Mouse (Mus musculus) granulocyte monocyte progenitor cell, adult 5-6 weeks (primary cell): ENCODE measurements around the gene Alg11. TPM values are rescaled to one million over a fixed set of nuclear protein-coding genes. Genes with fewer than 3 reads are reported as not detected.

ENCODE experiments used
- ATAC-seq: replicated peaks from 2 replicates; pipeline ENCODE4 v1.8.0; 2016; ENCODE audit warnings: mild to moderate bottlenecking, moderate TSS enrichment, inconsistent platforms; ENCODE audit not compliant: poor library complexity, severe bottlenecking
- total RNA-seq, 2 experiments: library from RNA; stranded (forward) in 1 of 2; stranded (reverse) in 1 of 2; fragments of 200-712, 200-1000 nt in 1 of 2; fragments of >200 nt in 1 of 2; fragmentation: Nextera tagmentation in 1 of 2; gene quantifications; 2 replicates each; pipeline ENCODE4 v1.2.3; 2014 to 2017

The Alg11 gene
- total RNA-seq (2014; fragmentation: Nextera tagmentation) (9.6 and 11.4 TPM in 2 replicates), total RNA-seq (2017) (13.5 and 19.4 TPM in 2 replicates)

DNA sequence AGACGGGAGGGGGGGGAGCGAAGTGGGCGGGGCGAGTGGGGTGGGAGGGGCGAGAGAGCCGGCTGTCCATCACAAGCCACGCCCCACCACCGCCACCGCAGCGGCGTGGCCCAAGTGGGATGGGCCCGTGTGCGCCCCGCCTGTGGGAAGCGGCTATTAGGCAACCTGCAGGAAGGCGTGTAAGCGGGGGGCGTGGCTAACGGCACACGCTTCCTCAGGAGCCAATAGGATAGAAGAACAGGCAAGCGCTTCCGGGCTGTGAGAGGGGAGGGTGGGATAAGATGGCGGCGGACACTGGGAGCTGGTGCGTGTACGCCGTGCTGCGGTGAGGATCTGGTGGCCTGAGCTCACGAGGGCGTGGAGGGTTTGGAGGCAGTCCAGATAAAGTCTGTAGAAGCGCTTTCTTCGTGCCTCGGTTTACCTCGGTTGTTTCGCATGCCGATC lies at the start of gene Alg11:
Gene Alg11 (plus strand): TSS at position 276 of the 444 bp plus-strand sequence.
- peak; percentile 98 for ATAC-seq

- ATAC-seq: peak; percentile 74
Measured at GRCm38 (mm10) chr8:22013034-22013707, 47.4 kb upstream of the Alg11 start.

GRCm38 (mm10) chr8:22017731-22018130 lies 42.8 kb upstream of the Alg11 start:
- ATAC-seq: no peak

GRCm38 (mm10) chr8:22019498-22019897 lies 41.0 kb upstream of the Alg11 start:
- no peak for ATAC-seq

GRCm38 (mm10) chr8:22022244-22022643 lies 38.3 kb upstream of the Alg11 start:
- ATAC-seq: no peak

GRCm38 (mm10) chr8:22025241-22025640 lies 35.3 kb upstream of the Alg11 start:
- ATAC-seq: no peak

GRCm38 (mm10) chr8:22028973-22029372 lies 31.5 kb upstream of the Alg11 start:
- peak; percentile 52 for ATAC-seq

DNA sequence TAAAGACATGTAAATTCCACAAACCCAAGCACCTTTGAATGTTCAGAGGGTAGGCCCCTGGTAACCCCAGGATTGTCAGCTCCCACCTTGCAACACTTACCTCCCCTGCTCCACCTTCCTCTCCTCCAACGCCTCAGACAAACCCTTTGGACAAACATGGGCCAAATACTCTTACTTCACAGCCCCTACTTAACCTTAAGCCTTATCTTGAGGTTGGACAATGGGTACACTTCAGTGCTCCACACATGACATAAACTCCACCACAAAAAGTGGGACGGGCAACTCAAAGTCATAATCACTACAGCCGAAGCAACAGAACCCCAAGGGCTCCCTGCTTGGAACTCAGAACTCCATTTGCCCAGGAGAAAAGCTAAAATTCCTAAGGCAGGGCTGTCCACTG lies 29.5 kb upstream of the Alg11 start:
- no peak for ATAC-seq

GRCm38 (mm10) chr8:22036137-22036536 lies 24.4 kb upstream of the Alg11 start:
- no peak for ATAC-seq

DNA sequence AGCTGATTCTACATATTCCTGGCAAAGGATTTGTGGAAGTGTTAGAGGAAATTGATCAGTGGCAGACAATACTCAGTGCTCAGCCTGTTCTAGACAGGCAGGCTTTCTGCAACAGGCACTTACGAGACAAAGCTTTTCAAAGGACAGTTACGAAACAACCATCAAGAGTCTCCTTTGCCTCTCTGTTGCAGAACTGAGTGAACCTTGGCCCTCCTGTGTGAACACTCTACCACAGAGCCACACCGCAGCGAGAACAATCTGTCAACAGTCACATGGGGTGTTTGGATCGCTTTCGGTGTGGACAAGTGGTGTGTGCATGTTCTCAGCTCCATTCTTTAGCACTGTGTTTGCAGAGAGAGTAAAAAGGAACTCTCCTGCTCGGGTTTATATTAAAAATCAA lies 23.5 kb upstream of the Alg11 start:
- no peak for ATAC-seq

DNA sequence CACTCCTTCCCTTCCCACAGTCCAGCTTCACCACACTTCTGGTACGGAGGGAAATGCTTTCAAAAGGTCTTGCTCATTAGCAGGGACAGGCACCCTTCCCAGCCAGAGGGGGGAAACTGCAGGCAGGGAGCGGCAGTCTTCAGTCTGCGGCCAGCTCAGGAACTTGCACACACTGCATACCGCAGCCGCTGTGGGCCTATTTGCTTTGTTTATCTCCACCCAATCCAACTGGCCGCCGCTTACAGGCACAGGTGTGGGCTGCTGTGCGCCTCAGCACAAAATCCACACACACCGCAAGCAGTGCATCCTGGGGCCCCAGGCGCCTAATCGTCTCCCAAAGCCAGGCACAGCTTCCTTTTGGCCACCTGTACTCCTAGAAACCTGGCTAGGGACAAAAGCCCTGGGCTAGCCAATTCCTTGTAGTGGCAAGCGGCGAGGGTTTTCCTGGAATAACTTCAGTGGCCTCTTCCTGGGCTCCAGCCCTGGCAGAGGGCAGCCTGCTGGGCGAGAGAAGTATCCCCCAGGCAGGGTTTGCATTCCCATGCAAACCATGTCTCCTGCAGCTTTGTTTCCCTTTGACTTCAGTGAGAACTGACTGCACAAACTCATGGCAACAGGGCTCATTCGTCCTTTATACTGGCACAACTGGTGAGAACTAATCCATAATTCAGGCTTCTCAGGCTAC lies 20.9 kb upstream of the Alg11 start:
- no peak for ATAC-seq

DNA sequence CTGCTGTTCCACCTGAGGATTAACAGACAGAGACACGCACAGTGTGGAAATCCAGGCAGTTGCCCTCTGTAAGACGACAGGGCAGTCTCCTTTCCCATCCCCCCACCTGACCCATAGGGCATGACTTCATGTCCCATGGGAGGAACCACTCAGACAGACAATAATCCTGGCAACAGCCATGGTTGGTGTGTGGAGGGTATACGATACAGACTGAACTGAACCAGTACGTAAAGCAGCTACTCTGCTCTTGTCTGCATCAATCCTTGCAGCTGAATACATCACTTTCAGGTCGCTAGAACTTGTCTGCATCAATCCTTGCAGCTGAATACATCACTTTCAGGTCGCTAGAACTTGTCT lies 20.4 kb upstream of the Alg11 start:
- no peak for ATAC-seq

DNA sequence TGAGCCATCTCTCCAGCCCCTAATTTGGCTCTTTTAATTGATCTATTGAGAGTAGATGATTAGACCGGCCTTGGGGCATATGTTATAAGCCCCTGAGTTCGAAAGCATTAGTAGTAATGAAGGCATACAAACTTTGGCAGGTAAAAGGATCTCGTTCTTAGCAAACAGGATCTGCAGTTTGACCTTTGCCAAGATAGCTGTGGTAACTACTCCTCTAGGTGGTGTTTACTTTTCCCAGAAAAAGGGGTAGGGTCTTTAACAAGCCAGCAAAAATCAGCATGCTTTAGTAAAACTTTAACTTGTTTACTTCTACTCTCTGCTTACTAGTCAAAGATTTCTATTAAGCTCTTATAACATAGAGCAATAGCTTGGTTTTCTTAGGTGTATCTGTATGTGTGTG lies 18.0 kb upstream of the Alg11 start:
- ATAC-seq: no peak

DNA sequence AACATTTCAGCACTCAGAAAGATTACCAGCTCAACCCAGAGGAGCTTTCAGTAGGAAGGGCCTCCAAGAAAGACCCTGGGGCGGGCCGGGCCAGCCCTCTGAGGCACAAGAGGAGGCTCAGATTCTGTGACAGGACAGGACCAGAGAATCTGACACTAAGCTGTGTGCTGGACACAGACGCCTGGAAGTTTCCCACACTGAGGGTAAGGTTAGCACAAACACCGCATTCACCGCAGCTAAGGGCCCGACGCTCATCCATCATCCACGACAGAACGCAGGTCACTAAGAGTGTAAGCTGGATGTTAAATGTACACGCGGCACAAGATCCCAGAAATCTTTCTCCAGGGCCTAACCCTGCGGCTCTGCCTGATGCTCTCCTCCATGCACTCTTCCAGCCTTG lies 16.8 kb upstream of the Alg11 start:
- no peak for ATAC-seq

GRCm38 (mm10) chr8:22047699-22048464 lies 12.6 kb upstream of the Alg11 start:
- ATAC-seq: peak; percentile 97

- no peak for ATAC-seq
Measured at GRCm38 (mm10) chr8:22054674-22055491, 5.6 kb upstream of the Alg11 start.

GRCm38 (mm10) chr8:22055492-22055877 lies 5.0 kb upstream of the Alg11 start:
- ATAC-seq: no peak

GRCm38 (mm10) chr8:22056850-22057249 lies 3.7 kb upstream of the Alg11 start:
- no peak for ATAC-seq

- no peak for ATAC-seq
Measured at GRCm38 (mm10) chr8:22058368-22058767, 2.2 kb upstream of the Alg11 start.

DNA sequence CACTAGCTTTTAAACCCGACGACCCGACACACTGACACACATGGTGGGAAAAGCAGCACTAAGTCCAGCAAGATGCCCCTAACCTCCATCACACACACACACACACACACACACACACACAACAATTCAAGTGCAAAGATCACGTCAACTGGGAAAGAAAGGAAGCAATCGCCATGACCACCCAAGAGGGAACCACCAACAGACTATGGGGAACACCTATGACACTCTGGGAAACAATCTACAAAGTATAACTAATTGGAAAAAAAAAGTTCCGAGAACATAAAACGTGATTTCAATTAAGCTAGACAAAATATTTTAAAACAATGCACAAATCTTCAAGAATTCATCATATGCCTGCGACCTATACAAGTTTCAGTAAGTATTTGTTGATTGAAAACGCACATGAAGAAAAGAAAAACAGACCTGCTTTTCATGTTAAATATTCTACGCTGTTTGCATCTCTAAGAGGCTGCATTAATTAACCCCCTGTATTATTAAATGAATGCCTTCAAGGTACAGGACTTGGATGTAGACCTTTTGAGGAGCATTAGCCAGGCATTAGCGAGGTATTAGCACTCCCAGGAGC lies 1.3 kb upstream of the Alg11 start:
- ATAC-seq: no peak
